Mouse (Mus musculus): Measurements from ENCODE around the gene Cd7.

The Cd7 gene

GRCm38 (mm10) chr11:120990951-120991526 lies 48.2 kb downstream of the Cd7 start, which contains the start of gene Csnk1d:
Gene Csnk1d (minus strand): TSS chr11:120991330.
- DNase-seq (ENCODE audit: low spot score in 2 of 2), result peak; percentile 99 to 100

- DNase-seq (ENCODE audit: low spot score in 2 of 2), result peak; percentile 60 to 81
Measured at GRCm38 (mm10) chr11:120990126-120990781, 49.0 kb downstream of the Cd7 start.

- no peak for DNase-seq (ENCODE audit: low spot score in 2 of 2)
Measured at GRCm38 (mm10) chr11:120989523-120989922, 49.7 kb downstream of the Cd7 start.

GRCm38 (mm10) chr11:120988410-120988809 lies 50.8 kb downstream of the Cd7 start:
- DNase-seq (ENCODE audit: low spot score in 2 of 2), result no peak

- no peak for DNase-seq (ENCODE audit: low spot score in 2 of 2)
Measured at GRCm38 (mm10) chr11:120987608-120988007, 51.6 kb downstream of the Cd7 start.
